Comparison of ENCODE assay signal across 24 mouse cellular contexts in the genomic region with DNA sequence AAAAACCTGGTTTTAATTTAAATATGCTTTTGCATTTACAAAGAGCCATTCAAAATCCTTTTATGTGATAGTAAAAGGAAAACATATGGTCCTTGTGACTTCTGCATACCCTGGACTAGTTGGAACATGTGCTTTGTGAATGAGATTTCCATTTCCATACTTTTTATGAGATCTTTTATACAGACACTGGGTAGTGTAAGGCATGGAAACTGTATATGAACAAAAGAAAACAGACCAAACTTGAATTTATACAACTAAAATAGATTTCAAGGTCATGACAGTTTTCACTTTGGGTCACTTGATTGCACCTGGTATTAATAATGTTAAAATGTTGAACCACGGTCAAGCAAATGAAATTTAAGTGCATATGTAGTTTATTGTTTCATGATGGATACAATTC.
DNase-seq lines count a peak whose midpoint lies in the region; ATAC-seq and TF ChIP-seq lines count a peak whose summit lies in the region.
"Had no signal": no experiment of that assay in that cellular context is flagged by ENCODE, and none has a peak within 500 bp of the region (broad histone marks: within the 10 kb centered on the region; RNA-seq: fewer than 3 reads in every experiment).

No protein-coding gene starts in this region.

- DNase-seq in limb, embryonic 11.5 days (ENCODE audit: low spot score), result no peak
- DNase-seq in limb, embryonic 10.5 days (ENCODE audit: low spot score), result no peak
- peak; percentile 35 for DNase-seq in hindlimb bud, embryonic 11.5 days (ENCODE audit: extremely low spot score, low read depth, low spot score)
- DNase-seq in limb, embryonic 14.5 days (ENCODE audit: low spot score), result peak; percentile 54
- DNase-seq in frontal cortex, adult 2 months (ENCODE audit: extremely low spot score in 1 of 2, low spot score in 1 of 2), result no peak
- no peak for DNase-seq in heart, adult 9 months (ENCODE audit: low spot score in 2 of 2)
- DNase-seq: adrenal gland, adult 2 months; adrenal gland, postnatal 14 days; cerebellum, adult 11 months; cerebellum, adult 2 months; cerebellum, adult 9-11 months; cerebellum, postnatal 25 days; forebrain, postnatal 0 days; gastrocnemius, postnatal 10 days; gastrocnemius, postnatal 36 days; heart, adult 2 months had no signal

- no peaks in the 10 kb centered on the region for H3K36me3 ChIP-seq in limb, embryonic 11.5 days (ENCODE audit: control insufficient read depth, insufficient read depth, low read length)
- H3K36me3 ChIP-seq in limb, embryonic 10.5 days, result no peaks in the 10 kb centered on the region
- H3K36me3 ChIP-seq in limb, embryonic 14.5 days (ENCODE audit: control insufficient read depth, insufficient read depth, low read length), result no peaks in the 10 kb centered on the region
- H3K36me3 ChIP-seq: embryonic facial prominence, embryonic 13.5 days; forebrain, embryonic 10.5 days; hindbrain, embryonic 12.5 days; hindbrain, embryonic 15.5 days; intestine, embryonic 15.5 days had no signal

- H3K9ac ChIP-seq in limb, embryonic 11.5 days (ENCODE audit: low read length), result no peak overlapping the region
- no peak overlapping the region for H3K9ac ChIP-seq in limb, embryonic 14.5 days (ENCODE audit: low read depth, low read length, severe bottlenecking)
- H3K9ac ChIP-seq: embryonic facial prominence, embryonic 13.5 days; forebrain, postnatal 0 days; hindbrain, embryonic 12.5 days; hindbrain, embryonic 15.5 days; intestine, embryonic 15.5 days had no signal

- TF ChIP-seq POLR2A in limb, embryonic 14.5 days (IDR thresholded peaks at IDR 0.05; ENCODE audit: borderline replicate concordance, extremely low read depth, insufficient read depth, insufficient read length), result no peak

- H3K9me3 ChIP-seq in limb, embryonic 11.5 days (ENCODE audit: control insufficient read depth, low read length), result no peaks in the 10 kb centered on the region
- H3K9me3 ChIP-seq in limb, embryonic 10.5 days (replicated peaks), result no peaks in the 10 kb centered on the region
- H3K9me3 ChIP-seq in limb, embryonic 14.5 days (ENCODE audit: control insufficient read depth, low read length), result no peaks in the 10 kb centered on the region
- H3K9me3 ChIP-seq: embryonic facial prominence, embryonic 13.5 days; forebrain, embryonic 10.5 days; hindbrain, embryonic 12.5 days; hindbrain, embryonic 15.5 days; intestine, embryonic 15.5 days had no signal

- no peak overlapping the region for H3K4me3 ChIP-seq in limb, embryonic 11.5 days (ENCODE audit: low read depth, low read length)
- no peak overlapping the region for H3K4me3 ChIP-seq in limb, embryonic 10.5 days
- no peak overlapping the region for H3K4me3 ChIP-seq in limb, embryonic 14.5 days (replicated peaks; ENCODE audit: low read length)
- H3K4me3 ChIP-seq: embryonic facial prominence, embryonic 13.5 days; forebrain, embryonic 10.5 days; heart, adult 2 months; hindbrain, embryonic 12.5 days; hindbrain, embryonic 15.5 days; intestine, embryonic 15.5 days had no signal

- H3K27ac ChIP-seq in limb, embryonic 11.5 days (replicated peaks; ENCODE audit: low read depth, low read length), result no peak overlapping the region
- no peak overlapping the region for H3K27ac ChIP-seq in limb, embryonic 10.5 days
- H3K27ac ChIP-seq in limb, embryonic 14.5 days (replicated peaks; ENCODE audit: low read depth, low read length), result no peak overlapping the region
- H3K27ac ChIP-seq: embryonic facial prominence, embryonic 13.5 days; forebrain, embryonic 10.5 days; heart, adult 2 months; hindbrain, embryonic 12.5 days; hindbrain, embryonic 15.5 days; intestine, embryonic 15.5 days had no signal

- no peak overlapping the region for H3K4me2 ChIP-seq in limb, embryonic 11.5 days (ENCODE audit: low read depth, severe bottlenecking)
- no peak overlapping the region for H3K4me2 ChIP-seq in limb, embryonic 14.5 days (replicated peaks; ENCODE audit: low read depth, low read length, severe bottlenecking)
- H3K4me2 ChIP-seq: embryonic facial prominence, embryonic 13.5 days; heart, embryonic 11.5 days; hindbrain, embryonic 12.5 days; hindbrain, embryonic 15.5 days; intestine, embryonic 15.5 days had no signal

- H3K4me1 ChIP-seq in limb, embryonic 11.5 days (ENCODE audit: control insufficient read depth, insufficient read depth, low read length), result no peaks in the 10 kb centered on the region
- no peaks in the 10 kb centered on the region for H3K4me1 ChIP-seq in limb, embryonic 10.5 days
- H3K4me1 ChIP-seq in limb, embryonic 14.5 days (ENCODE audit: control insufficient read depth, insufficient read depth, low read length), result peaks cover 4% of the 10 kb centered on the region; the same call in 1 of the 2 replicates
- H3K4me1 ChIP-seq: embryonic facial prominence, embryonic 13.5 days; forebrain, embryonic 10.5 days; hindbrain, embryonic 12.5 days; hindbrain, embryonic 15.5 days; intestine, embryonic 15.5 days had no signal

- H3K27me3 ChIP-seq in limb, embryonic 11.5 days (ENCODE audit: control insufficient read depth, insufficient read depth, low read length), result no peaks in the 10 kb centered on the region
- H3K27me3 ChIP-seq in limb, embryonic 10.5 days (ENCODE audit: low read depth, poor library complexity, severe bottlenecking), result no peaks in the 10 kb centered on the region
- no peaks in the 10 kb centered on the region for H3K27me3 ChIP-seq in limb, embryonic 14.5 days (ENCODE audit: control insufficient read depth, insufficient read depth, low read length)
- H3K27me3 ChIP-seq: embryonic facial prominence, embryonic 13.5 days; hindbrain, embryonic 12.5 days; hindbrain, embryonic 15.5 days; intestine, embryonic 15.5 days had no signal

- peak; percentile 86 for ATAC-seq in limb, embryonic 11.5 days (ENCODE audit: insufficient number of reproducible peaks, low FRiP score, low TSS enrichment, low read depth)
- ATAC-seq in limb, embryonic 14.5 days (ENCODE audit: low FRiP score, low read depth), result peak; percentile 88
- ATAC-seq: CD4-positive, CD25-positive, alpha-beta regulatory T cell, adult 4 months; forebrain, embryonic 14.5 days; forebrain, postnatal 0 days; intestine, embryonic 15.5 days had no signal

- WGBS in limb, embryonic 11.5 days, result 27% methylated on average over 1 of the region's 1 CpGs
- WGBS in limb, embryonic 10.5 days, result 31% methylated on average over 1 of the region's 1 CpGs
- 22% methylated on average over 1 of the region's 1 CpGs for WGBS in limb, embryonic 14.5 days

Comparison
In these comparisons a context has a peak if more than half of its experiments do, and no peak if none do; other contexts are left out.
1. DNase-seq: peak in hindlimb bud, embryonic 11.5 days (single experiment) and limb, embryonic 14.5 days (single experiment); none in limb, embryonic 11.5 days (single experiment), limb, embryonic 10.5 days (single experiment), frontal cortex, adult 2 months (0 of 2) and heart, adult 9 months (0 of 2).